Mouse (Mus musculus) erythroid progenitor cell, adult 5-6 weeks (primary cell): ENCODE measurements around the gene Vnn3. TPM values are rescaled to one million over a fixed set of nuclear protein-coding genes. Genes with fewer than 3 reads are reported as not detected.

Experiments
- ATAC-seq: replicated peaks from 2 replicates; pipeline ENCODE4 v1.8.0; 2016; ENCODE audit warnings: moderate number of reproducible peaks, mild to moderate bottlenecking, moderate TSS enrichment, inconsistent platforms; ENCODE audit not compliant: poor library complexity, low FRiP score, severe bottlenecking
- total RNA-seq, 2 experiments: library from RNA; stranded (forward) in 1 of 2; stranded (reverse) in 1 of 2; fragments of 150-400 nt in 1 of 2; fragments of 186-747, 209-891 nt in 1 of 2; gene quantifications; 2 replicates each; pipeline versions ENCODE4 v1.2.3 to v1.2.4; 2015 to 2017; ENCODE audit warnings: low replicate concordance in 2 of 2

Vnn3 gene
- total RNA-seq, 2 experiments from 2014 or later = 5.4 TPM; not detected in 1

DNA sequence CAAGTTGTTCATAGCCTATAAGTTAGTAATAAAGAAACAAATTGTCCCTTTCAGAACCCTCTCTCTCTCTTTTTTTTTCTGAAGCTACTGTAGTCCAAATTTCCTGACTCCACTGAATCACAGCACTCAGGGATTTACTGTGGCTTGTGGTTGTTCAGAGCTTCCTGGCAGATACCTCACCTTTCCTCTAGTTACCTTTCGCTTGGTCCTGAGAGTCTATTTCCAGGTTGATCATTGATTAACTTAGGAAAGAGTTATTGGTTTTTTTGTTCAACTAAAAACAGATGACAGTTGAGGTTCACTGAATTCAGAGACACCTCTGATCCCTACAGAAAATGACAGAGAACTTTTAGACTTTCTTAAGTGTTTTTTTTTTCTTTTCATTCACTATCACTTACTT is 33.6 kb downstream of the Vnn3 start:
- ATAC-seq = no peak

DNA sequence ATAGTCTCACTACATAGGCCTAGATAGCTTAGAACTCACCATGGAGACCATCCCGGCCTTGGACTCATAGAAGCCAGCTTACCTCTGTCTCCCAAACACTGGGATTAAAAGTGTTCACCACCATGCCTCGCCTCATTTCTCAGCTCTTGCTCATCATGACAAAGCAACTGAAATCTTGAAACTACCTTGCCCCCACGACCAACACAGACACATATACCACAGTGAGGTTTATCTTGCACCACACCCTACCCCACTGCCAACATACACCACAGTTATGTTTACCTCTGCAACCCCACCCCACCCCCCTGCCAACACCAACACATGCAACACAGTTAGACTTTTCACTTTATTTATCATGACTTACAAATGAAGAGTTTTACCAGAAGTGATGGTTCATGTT is 34.8 kb downstream of the Vnn3 start:
- no peak for ATAC-seq

DNA sequence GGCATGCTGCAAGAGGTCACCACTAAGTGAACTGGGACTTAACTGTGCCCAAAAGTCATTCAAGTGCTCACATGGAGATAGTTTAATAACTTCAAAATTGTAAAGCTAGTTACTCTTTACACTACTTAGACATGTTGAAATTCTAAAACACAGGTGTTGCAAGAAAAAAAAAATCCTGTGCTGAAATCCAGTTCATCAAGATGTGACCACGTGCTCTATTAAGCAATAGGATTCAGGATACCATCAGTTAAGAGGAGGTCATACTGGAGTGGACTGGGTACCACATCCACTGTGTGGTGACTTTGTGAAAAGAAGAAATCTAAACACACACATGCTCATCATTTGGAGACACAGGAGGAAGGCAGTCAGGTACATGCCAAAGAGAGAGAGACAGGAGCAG is 41.7 kb downstream of the Vnn3 start:
- no peak for ATAC-seq

DNA sequence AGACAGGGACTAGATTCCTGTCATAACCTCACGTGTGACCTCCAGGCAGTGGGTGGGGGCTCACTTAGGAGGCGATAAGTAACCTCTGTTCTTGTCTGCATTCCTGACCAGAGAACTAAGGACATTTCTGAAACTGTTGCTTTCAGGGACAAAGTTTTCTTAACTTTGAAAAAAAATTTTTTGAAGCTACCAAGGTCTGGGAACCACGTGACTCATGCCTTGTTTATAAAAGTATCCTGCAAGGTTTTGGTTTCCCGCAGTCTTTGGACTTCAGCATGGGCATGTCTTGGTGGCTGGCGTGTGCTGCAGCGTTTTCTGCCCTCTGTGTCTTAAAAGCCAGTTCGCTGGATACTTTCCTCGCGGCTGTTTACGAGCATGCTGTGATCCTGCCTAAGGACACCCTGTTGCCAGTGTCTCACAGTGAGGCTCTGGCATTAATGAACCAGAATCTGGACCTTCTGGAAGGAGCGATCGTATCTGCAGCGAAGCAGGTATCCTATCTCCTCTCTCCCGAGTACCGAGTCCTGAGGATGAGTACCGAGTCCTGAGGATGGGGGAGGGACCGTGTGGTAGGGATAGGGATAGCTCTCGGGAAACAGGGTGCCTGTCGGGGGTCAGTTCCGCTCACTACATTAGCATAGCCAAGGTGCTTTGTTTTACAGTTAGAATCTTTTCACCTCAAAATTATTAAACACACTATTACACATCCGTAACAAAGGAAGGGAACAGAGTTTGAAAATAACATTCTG is 43.5 kb downstream of the Vnn3 start, which contains the start of gene Vnn1:
Gene Vnn1, plus strand, starts transcription at position 88 of the 749 bp plus-strand sequence.
- ATAC-seq = no peak

DNA sequence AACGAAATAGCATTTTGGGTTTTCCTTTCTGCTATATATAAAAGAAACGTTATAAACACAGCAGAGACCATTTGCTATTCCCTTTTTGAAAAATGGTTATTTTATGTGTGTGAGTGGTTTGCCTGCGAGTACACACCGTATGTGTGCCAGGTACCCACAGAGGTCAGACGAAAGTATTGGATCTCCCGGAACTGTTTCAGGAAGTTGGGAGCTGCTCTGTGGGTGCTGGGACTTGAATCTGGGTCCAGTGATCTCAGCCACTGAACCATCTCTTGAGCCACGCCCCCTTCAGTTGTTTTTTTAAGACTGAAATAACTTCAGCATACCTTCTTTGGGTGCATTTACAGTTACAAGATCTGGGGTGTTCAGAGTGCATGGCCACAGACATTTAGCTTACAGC is 44.1 kb downstream of the Vnn3 start:
- no peak for ATAC-seq

DNA sequence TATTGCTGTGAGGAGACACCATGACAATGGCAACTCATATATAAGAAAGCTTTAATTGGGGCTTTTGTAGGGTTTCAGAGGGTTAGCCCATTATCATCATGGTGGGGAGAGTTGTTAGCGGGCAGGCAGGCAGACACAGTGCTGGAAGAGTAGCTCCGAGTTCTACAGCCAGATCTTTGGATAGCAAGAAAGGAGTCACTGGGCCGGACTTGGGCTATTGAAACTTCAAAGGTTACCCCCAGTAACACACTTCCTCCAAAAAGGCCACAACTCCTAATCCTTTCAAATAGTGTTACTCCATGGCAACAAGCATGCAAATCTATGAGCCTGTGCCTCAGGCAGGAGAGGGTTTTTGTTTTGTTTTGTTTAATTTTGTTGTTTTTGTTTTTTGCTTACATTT is 49.9 kb downstream of the Vnn3 start:
- no peak for ATAC-seq

DNA sequence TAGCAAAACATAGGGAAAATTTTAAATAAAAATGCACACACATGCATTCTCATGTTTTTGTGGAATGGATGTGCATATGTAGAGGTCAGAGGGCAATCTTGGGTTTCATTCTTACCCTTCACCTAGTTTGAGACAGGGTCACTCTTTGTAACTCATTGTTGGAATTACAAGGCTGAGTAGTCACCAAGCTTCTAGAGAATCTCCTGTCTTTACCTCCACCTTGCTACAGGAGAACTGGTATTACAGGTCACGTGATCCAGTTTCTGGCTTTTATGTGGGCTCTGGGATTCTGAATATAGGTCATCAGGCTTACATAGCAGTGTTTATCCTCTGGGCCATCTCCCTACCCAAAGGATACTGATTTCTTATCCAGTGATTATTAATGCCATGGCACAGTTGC is 54.4 kb downstream of the Vnn3 start:
- ATAC-seq = no peak

Other genes with a start within 250 kb of the Vnn3 start
- gene Rps12, start 64.2 kb upstream of the Vnn3 start, total RNA-seq (2015; ENCODE audit: low replicate concordance) = 1,496 and 1,704 TPM in 2 replicates
- gene Rps12, start 64.2 kb upstream of the Vnn3 start, total RNA-seq (2017; ENCODE audit: low replicate concordance) = 275 and 669 TPM in 2 replicates
- gene Slc18b1, start 54.5 kb upstream of the Vnn3 start, total RNA-seq (2015; ENCODE audit: low replicate concordance) = 0.36 TPM in 1 of 2 replicates, not detected in the other
- not detected in 2 replicates for gene Slc18b1, start 54.5 kb upstream of the Vnn3 start, total RNA-seq (2017; ENCODE audit: low replicate concordance)
- gene Vnn1, start 43.2 kb downstream of the Vnn3 start, total RNA-seq (2015; ENCODE audit: low replicate concordance) = not detected in 2 replicates
- not detected in 2 replicates for gene Vnn1, start 43.2 kb downstream of the Vnn3 start, total RNA-seq (2017; ENCODE audit: low replicate concordance)
- gene Taar1, start 68.9 kb downstream of the Vnn3 start, total RNA-seq (2015; ENCODE audit: low replicate concordance) = not detected in 2 replicates
- not detected in 2 replicates for gene Taar1, start 68.9 kb downstream of the Vnn3 start, total RNA-seq (2017; ENCODE audit: low replicate concordance)
- gene Taar2, start 87.1 kb downstream of the Vnn3 start, total RNA-seq (2015; ENCODE audit: low replicate concordance) = not detected in 2 replicates
- gene Taar2, start 87.1 kb downstream of the Vnn3 start, total RNA-seq (2017; ENCODE audit: low replicate concordance) = not detected in 2 replicates
- not detected in 2 replicates for gene Taar3, start 98.1 kb downstream of the Vnn3 start, total RNA-seq (2015; ENCODE audit: low replicate concordance)
- not detected in 2 replicates for gene Taar3, start 98.1 kb downstream of the Vnn3 start, total RNA-seq (2017; ENCODE audit: low replicate concordance)
- gene Taar4, start 109.0 kb downstream of the Vnn3 start, total RNA-seq (2015; ENCODE audit: low replicate concordance) = not detected in 2 replicates
- not detected in 2 replicates for gene Taar4, start 109.0 kb downstream of the Vnn3 start, total RNA-seq (2017; ENCODE audit: low replicate concordance)
- not detected in 2 replicates for gene Taar5, start 119.2 kb downstream of the Vnn3 start, total RNA-seq (2015; ENCODE audit: low replicate concordance)
- not detected in 2 replicates for gene Taar5, start 119.2 kb downstream of the Vnn3 start, total RNA-seq (2017; ENCODE audit: low replicate concordance)
- gene Taar6, start 134.2 kb downstream of the Vnn3 start, total RNA-seq (2015; ENCODE audit: low replicate concordance) = not detected in 2 replicates
- not detected in 2 replicates for gene Taar6, start 134.2 kb downstream of the Vnn3 start, total RNA-seq (2017; ENCODE audit: low replicate concordance)
- not detected in 2 replicates for gene Taar7a, start 142.0 kb downstream of the Vnn3 start, total RNA-seq (2015; ENCODE audit: low replicate concordance)
- gene Taar7a, start 142.0 kb downstream of the Vnn3 start, total RNA-seq (2017; ENCODE audit: low replicate concordance) = not detected in 2 replicates
- not detected in 2 replicates for gene Taar7b, start 148.5 kb downstream of the Vnn3 start, total RNA-seq (2015; ENCODE audit: low replicate concordance)
- gene Taar7b, start 148.5 kb downstream of the Vnn3 start, total RNA-seq (2017; ENCODE audit: low replicate concordance) = not detected in 2 replicates
- gene Taar7d, start 175.8 kb downstream of the Vnn3 start, total RNA-seq (2015; ENCODE audit: low replicate concordance) = not detected in 2 replicates
- gene Taar7d, start 175.8 kb downstream of the Vnn3 start, total RNA-seq (2017; ENCODE audit: low replicate concordance) = not detected in 2 replicates
- gene Taar7e, start 186.2 kb downstream of the Vnn3 start, total RNA-seq (2015; ENCODE audit: low replicate concordance) = not detected in 2 replicates
- not detected in 2 replicates for gene Taar7e, start 186.2 kb downstream of the Vnn3 start, total RNA-seq (2017; ENCODE audit: low replicate concordance)
- gene Taar7f, start 198.0 kb downstream of the Vnn3 start, total RNA-seq (2015; ENCODE audit: low replicate concordance) = not detected in 2 replicates
- not detected in 2 replicates for gene Taar7f, start 198.0 kb downstream of the Vnn3 start, total RNA-seq (2017; ENCODE audit: low replicate concordance)
- gene Taar8a, start 225.0 kb downstream of the Vnn3 start, total RNA-seq (2015; ENCODE audit: low replicate concordance) = not detected in 2 replicates
- gene Taar8a, start 225.0 kb downstream of the Vnn3 start, total RNA-seq (2017; ENCODE audit: low replicate concordance) = not detected in 2 replicates
- not detected in 2 replicates for gene Taar8b, start 240.8 kb downstream of the Vnn3 start, total RNA-seq (2015; ENCODE audit: low replicate concordance)
- gene Taar8b, start 240.8 kb downstream of the Vnn3 start, total RNA-seq (2017; ENCODE audit: low replicate concordance) = not detected in 2 replicates